Mouse (Mus musculus): ENCODE results near the gene Gng8. TPM values are rescaled to one million over a fixed set of nuclear protein-coding genes. Genes with fewer than 3 reads are reported as not detected.

Gng8 gene
- total RNA-seq (2022) = under 1 TPM in 1 of 4 experiments, not detected in 3; 0.36 TPM

GRCm38 (mm10) chr7:16891641-16892351, at the start of gene Gng8:
Gene Gng8, plus strand, starts transcription at chr7:16891786.
- peak; percentile 76 to 82 for DNase-seq (ENCODE audit: low spot score in 2 of 2)

GRCm38 (mm10) chr7:16842645-16843063, 48.9 kb upstream of the Gng8 start, which contains the start of gene Prkd2:
Gene Prkd2, plus strand, starts transcription at chr7:16842902.
- DNase-seq (ENCODE audit: low spot score in 2 of 2) = peak; percentile 77 to 84

- DNase-seq (ENCODE audit: low spot score in 2 of 2) = no peak
Observed at GRCm38 (mm10) chr7:16843441-16844171, 48.0 kb upstream of the Gng8 start.

GRCm38 (mm10) chr7:16844696-16845071, 46.9 kb upstream of the Gng8 start:
- DNase-seq (ENCODE audit: low spot score in 2 of 2) = no peak

GRCm38 (mm10) chr7:16845072-16845819, 46.3 kb upstream of the Gng8 start:
- no peak for DNase-seq (ENCODE audit: low spot score in 2 of 2)

- no peak for DNase-seq (ENCODE audit: low spot score in 2 of 2)
Observed at GRCm38 (mm10) chr7:16845820-16846167, 45.8 kb upstream of the Gng8 start.

GRCm38 (mm10) chr7:16846775-16847174, 44.8 kb upstream of the Gng8 start:
- no peak for DNase-seq (ENCODE audit: low spot score in 2 of 2)

GRCm38 (mm10) chr7:16847507-16847906, 44.1 kb upstream of the Gng8 start:
- DNase-seq (ENCODE audit: low spot score in 2 of 2) = no peak

- DNase-seq (ENCODE audit: low spot score in 2 of 2) = no peak
Observed at GRCm38 (mm10) chr7:16848579-16848978, 43.0 kb upstream of the Gng8 start.

- DNase-seq (ENCODE audit: low spot score in 2 of 2) = no peak
Observed at GRCm38 (mm10) chr7:16851636-16852035, 40.0 kb upstream of the Gng8 start.

GRCm38 (mm10) chr7:16853302-16853831, 38.2 kb upstream of the Gng8 start:
- DNase-seq (ENCODE audit: low spot score in 2 of 2) = no peak

GRCm38 (mm10) chr7:16858336-16858735, 33.2 kb upstream of the Gng8 start:
- no peak for DNase-seq (ENCODE audit: low spot score in 2 of 2)

- no peak for DNase-seq (ENCODE audit: low spot score in 2 of 2)
Observed at GRCm38 (mm10) chr7:16859902-16860651, 31.5 kb upstream of the Gng8 start.

GRCm38 (mm10) chr7:16867488-16867887, 24.1 kb upstream of the Gng8 start:
- no peak for DNase-seq (ENCODE audit: low spot score in 2 of 2)

GRCm38 (mm10) chr7:16869497-16869896, 22.1 kb upstream of the Gng8 start:
- no peak for DNase-seq (ENCODE audit: low spot score in 2 of 2)

- no peak for DNase-seq (ENCODE audit: low spot score in 2 of 2)
Observed at GRCm38 (mm10) chr7:16871600-16871999, 20.0 kb upstream of the Gng8 start.

- DNase-seq (ENCODE audit: low spot score in 2 of 2) = no peak
Observed at GRCm38 (mm10) chr7:16872478-16872877, 19.1 kb upstream of the Gng8 start.

- DNase-seq (ENCODE audit: low spot score in 2 of 2) = no peak
Observed at GRCm38 (mm10) chr7:16873392-16873791, 18.2 kb upstream of the Gng8 start.

GRCm38 (mm10) chr7:16874190-16874589, 17.4 kb upstream of the Gng8 start:
- DNase-seq (ENCODE audit: low spot score in 2 of 2) = peak; percentile 52 to 67

- peak; percentile 100 for DNase-seq (ENCODE audit: low spot score in 2 of 2)
Observed at GRCm38 (mm10) chr7:16874756-16875309, 16.8 kb upstream of the Gng8 start.

- DNase-seq (ENCODE audit: low spot score in 2 of 2) = no peak
Observed at GRCm38 (mm10) chr7:16875310-16875325, 16.5 kb upstream of the Gng8 start, which contains the start of gene Dact3. Gene Dact3, plus strand, starts transcription at chr7:16875317.

- DNase-seq (ENCODE audit: low spot score in 2 of 2) = no peak
Observed at GRCm38 (mm10) chr7:16875326-16875725, 16.3 kb upstream of the Gng8 start.

All from gastrocnemius, adult 8-10 months (tissue).